Mouse (Mus musculus) right cerebral cortex, postnatal 10 days (tissue): ENCODE data around the gene Acot10.
"Not testable (repeated sequence)": the region's sequence is repeated elsewhere in the genome, so short reads cannot be mapped to it uniquely, and the experiment has no call there.

ENCODE experiments used
- DNase-seq, 2 experiments: peaks; one replicate each; pipeline ENCODE4 v3.0.0; 2021; ENCODE audit warnings: low spot score in 2 of 2

Gene Acot10

GRCm38 (mm10) chr15:20666650-20667049 lies at the start of gene Acot10:
Acot10 (minus strand) TSS chr15:20666750.
- no peak for DNase-seq

GRCm38 (mm10) chr15:20711859-20712258 lies 45.3 kb upstream of the Acot10 start:
- no peak for DNase-seq

- no peak for DNase-seq
Measured at GRCm38 (mm10) chr15:20696229-20696628, 29.7 kb upstream of the Acot10 start.

- DNase-seq: no peak
Measured at GRCm38 (mm10) chr15:20684200-20684599, 17.6 kb upstream of the Acot10 start.

GRCm38 (mm10) chr15:20682719-20683118 lies 16.2 kb upstream of the Acot10 start:
- no peak for DNase-seq

- DNase-seq: not testable (repeated sequence)
Measured at GRCm38 (mm10) chr15:20669507-20669906, 3.0 kb upstream of the Acot10 start.

- DNase-seq: no peak
Measured at GRCm38 (mm10) chr15:20667989-20668388, 1.4 kb upstream of the Acot10 start.

GRCm38 (mm10) chr15:20667350-20667749 lies 800 bp upstream of the Acot10 start:
- DNase-seq: no peak

- DNase-seq: peak; percentile 52 to 61
Measured at GRCm38 (mm10) chr15:20660221-20660620, 6.3 kb downstream of the Acot10 start.

GRCm38 (mm10) chr15:20642905-20643414 lies 23.6 kb downstream of the Acot10 start:
- DNase-seq: no peak

- DNase-seq: no peak
Measured at GRCm38 (mm10) chr15:20639155-20639554, 27.4 kb downstream of the Acot10 start.

- DNase-seq: peak in 1 of 2 experiments; percentile 29
Measured at GRCm38 (mm10) chr15:20634593-20634992, 32.0 kb downstream of the Acot10 start.
